Mouse (Mus musculus): ENCODE measurements around the gene Bbof1.

DNA sequence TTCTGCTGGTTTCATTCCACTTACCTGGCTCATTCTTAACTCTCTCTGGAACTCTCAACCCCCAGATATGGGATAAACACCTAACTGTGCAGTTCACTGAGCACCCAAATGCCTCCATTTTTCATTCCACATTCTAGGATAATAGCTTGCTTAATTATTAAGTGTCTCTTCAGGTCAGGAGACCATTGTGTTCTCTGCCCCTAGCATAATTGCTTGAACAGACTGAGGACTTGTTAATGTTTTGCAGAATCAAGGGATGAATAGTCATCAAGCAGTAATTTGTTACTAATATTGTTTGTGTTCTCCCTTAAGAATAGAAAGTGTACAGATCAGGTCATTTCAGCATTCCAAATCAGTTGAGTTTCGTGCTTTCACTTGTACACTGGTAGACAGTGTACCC lies 38.5 kb downstream of the Bbof1 start:
- TF ChIP-seq EP300 (IDR thresholded peaks at IDR 0.05) (no peak), CTCF (IDR thresholded peaks at IDR 0.05) (no peak)

All from lung, postnatal 0 days (tissue).